28 mouse cellular contexts compared by ENCODE assay signal in genomic region chr3:120533901-120534300, GRCm38 (mm10).
"Had no signal": no experiment of that assay in that cellular context is flagged by ENCODE, and none has a peak within 500 bp of the region (broad histone marks: within the 10 kb centered on the region; RNA-seq: fewer than 3 reads in every experiment).

No protein-coding gene starts in this region.

- H3K9ac ChIP-seq: heart, embryonic 13.5 days; heart, embryonic 15.5 days; hindbrain, embryonic 13.5 days; hindbrain, embryonic 15.5 days; kidney, embryonic 15.5 days; limb, embryonic 12.5 days; liver, embryonic 13.5 days; liver, embryonic 15.5 days had no signal

- H3K36me3 ChIP-seq: heart, embryonic 13.5 days; heart, embryonic 15.5 days; hindbrain, embryonic 13.5 days; hindbrain, embryonic 15.5 days; kidney, embryonic 15.5 days; limb, embryonic 10.5 days; limb, embryonic 12.5 days; liver, embryonic 13.5 days; liver, embryonic 15.5 days had no signal

- H3K9me3 ChIP-seq: heart, embryonic 13.5 days; heart, embryonic 15.5 days; hindbrain, embryonic 13.5 days; hindbrain, embryonic 15.5 days; kidney, embryonic 15.5 days; limb, embryonic 10.5 days; limb, embryonic 12.5 days; liver, embryonic 13.5 days; liver, embryonic 15.5 days had no signal

- DNase-seq: gastrocnemius, postnatal 14 days; gastrocnemius, postnatal 36 days; heart, adult 11 months; heart, adult 2 months; heart, postnatal 14 days; heart, postnatal 36 days; kidney, adult 11 months; kidney, adult 2 months; kidney, adult 9 months; kidney, postnatal 14 days; kidney, postnatal 36 days; liver; liver, embryonic 13.5 days had no signal

- H3K27me3 ChIP-seq: heart, embryonic 13.5 days; heart, embryonic 15.5 days; hindbrain, embryonic 13.5 days; hindbrain, embryonic 15.5 days; kidney, embryonic 15.5 days; limb, embryonic 12.5 days; liver, embryonic 13.5 days; liver, embryonic 15.5 days had no signal

- ATAC-seq: hindbrain, postnatal 0 days; intestine, embryonic 16.5 days had no signal

- H3K4me1 ChIP-seq: heart, embryonic 13.5 days; heart, embryonic 15.5 days; hindbrain, embryonic 13.5 days; hindbrain, embryonic 15.5 days; kidney, embryonic 15.5 days; limb, embryonic 10.5 days; limb, embryonic 12.5 days; liver, embryonic 13.5 days; liver, embryonic 15.5 days had no signal

- H3K4me3 ChIP-seq: heart, adult 2 months; heart, embryonic 13.5 days; heart, embryonic 15.5 days; hindbrain, embryonic 13.5 days; hindbrain, embryonic 15.5 days; kidney, embryonic 15.5 days; layer of hippocampus, adult 2 months; left cerebral cortex, adult 2 months; limb, embryonic 10.5 days; limb, embryonic 12.5 days; liver, embryonic 13.5 days; liver, embryonic 15.5 days had no signal

- H3K4me2 ChIP-seq: heart, embryonic 11.5 days; heart, embryonic 13.5 days; heart, embryonic 15.5 days; hindbrain, embryonic 13.5 days; hindbrain, embryonic 15.5 days; kidney, embryonic 15.5 days; limb, embryonic 12.5 days; liver, embryonic 11.5 days; liver, embryonic 13.5 days; liver, embryonic 15.5 days had no signal

- H3K27ac ChIP-seq: heart, adult 2 months; heart, embryonic 13.5 days; heart, embryonic 15.5 days; hindbrain, embryonic 13.5 days; hindbrain, embryonic 15.5 days; hindbrain, postnatal 0 days; kidney, embryonic 15.5 days; kidney, postnatal 0 days; layer of hippocampus, adult 2 months; left cerebral cortex, adult 2 months; limb, embryonic 10.5 days; limb, embryonic 12.5 days; liver, embryonic 13.5 days; liver, embryonic 15.5 days had no signal
